ENCODE assay signal across 8 mouse cellular contexts in the genomic region with DNA sequence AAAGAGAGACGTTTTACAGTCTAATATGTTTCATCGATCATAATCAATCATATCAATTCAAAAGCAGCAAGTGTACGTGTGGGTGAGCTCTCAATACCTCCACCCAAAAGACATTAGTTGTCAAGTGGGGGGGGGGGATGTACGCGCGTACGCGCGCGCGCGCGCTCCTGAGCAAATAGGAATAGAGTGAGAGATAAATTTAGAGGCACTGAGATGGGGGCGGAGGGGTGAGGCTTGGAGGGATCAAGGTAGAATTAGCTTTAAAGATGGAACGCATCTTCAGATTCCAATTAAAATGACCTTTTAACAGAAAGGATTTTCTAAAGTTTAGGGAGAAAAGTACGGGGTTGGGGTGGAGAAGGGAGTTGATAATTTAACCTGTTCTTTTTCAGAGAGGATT. TPM values are rescaled to one million over a fixed set of nuclear protein-coding genes. Genes with fewer than 3 reads are reported as not detected.
A peak's percentile ranks its signal among the peaks of the same experiment; 100 is the strongest.
DNase-seq lines count a peak whose midpoint lies in the region; ATAC-seq and TF ChIP-seq lines count a peak whose summit lies in the region.

No protein-coding gene starts in this region.

- DNase-seq in gastrocnemius, adult 2 months = no peak
- DNase-seq in gastrocnemius, postnatal 36 days = no peak
- DNase-seq in ES-E14 (ENCODE audit: low read depth, low spot score) = no peak
- DNase-seq in midbrain, embryonic 11.5 days (ENCODE audit: low spot score, missing footprints) = peak; percentile 86
- no peak for DNase-seq in spleen, postnatal 36 days (ENCODE audit: low spot score in 2 of 2)
- DNase-seq in adrenal gland, adult 2 months = no peak
- DNase-seq in urinary bladder, adult 18-20 months (ENCODE audit: low spot score in 2 of 2) = no peak

- peak overlapping the region; percentile 71 for H3K4me3 ChIP-seq in gastrocnemius, adult 2 months
- peak overlapping the region; percentile 63 to 69; a peak in 3 of 4 replicates for H3K4me3 ChIP-seq in ES-E14 (ENCODE audit: insufficient read depth in 1 of 2, low read depth in 1 of 2, low read length in 2 of 2, poor library complexity in 1 of 2, severe bottlenecking in 1 of 2)
- H3K4me3 ChIP-seq in forebrain, embryonic 16.5 days (replicated peaks; ENCODE audit: low read length) = peak overlapping the region; percentile 57
- H3K4me3 ChIP-seq in midbrain, embryonic 11.5 days (ENCODE audit: low read depth, low read length) = peak overlapping the region; percentile 50

- H3K4me2 ChIP-seq in forebrain, embryonic 16.5 days (ENCODE audit: low read length) = peak overlapping the region; percentile 96
- H3K4me2 ChIP-seq in midbrain, embryonic 11.5 days = peak overlapping the region; percentile 85

- no peaks in the 10 kb centered on the region for H3K36me3 ChIP-seq in ES-E14 (ENCODE audit: control insufficient read depth, insufficient read depth, low read length, poor library complexity, severe bottlenecking)
- no peaks in the 10 kb centered on the region for H3K36me3 ChIP-seq in forebrain, embryonic 16.5 days (ENCODE audit: control insufficient read depth, insufficient read depth)
- no peaks in the 10 kb centered on the region for H3K36me3 ChIP-seq in midbrain, embryonic 11.5 days (ENCODE audit: control insufficient read depth, insufficient read depth, low read length)

- TF ChIP-seq CTCF in gastrocnemius, adult 2 months (IDR thresholded peaks at IDR 0.05) = no peak

- no peak for ATAC-seq in forebrain, embryonic 16.5 days
- no peak for ATAC-seq in midbrain, embryonic 11.5 days (ENCODE audit: low FRiP score)

- intact Hi-C loops in gastrocnemius, adult 2 months (cut with DNase I) = no loop called here
- intact Hi-C loops in gastrocnemius, postnatal 36 days (cut with DNase I) = no loop called here

- no peaks in the 10 kb centered on the region; a peak in 2 of 4 replicates for H3K4me1 ChIP-seq in ES-E14 (ENCODE audit: control insufficient read depth in 2 of 2, insufficient read depth in 2 of 2, low read length in 2 of 2, poor library complexity in 1 of 2)
- peaks cover 48% of the 10 kb centered on the region for H3K4me1 ChIP-seq in forebrain, embryonic 16.5 days (replicated peaks; ENCODE audit: control insufficient read depth, insufficient read depth, low read length)
- H3K4me1 ChIP-seq in midbrain, embryonic 11.5 days (ENCODE audit: control insufficient read depth, insufficient read depth, low read length) = peaks cover 28% of the 10 kb centered on the region

- no peaks in the 10 kb centered on the region for H3K27me3 ChIP-seq in forebrain, embryonic 16.5 days (replicated peaks; ENCODE audit: control insufficient read depth, insufficient read depth, low read length)
- peaks cover 20% of the 10 kb centered on the region for H3K27me3 ChIP-seq in midbrain, embryonic 11.5 days (ENCODE audit: control insufficient read depth, insufficient read depth, low read length)

- under 1% methylated on average over 16 of the region's 16 CpGs for WGBS in forebrain, embryonic 16.5 days
- WGBS in midbrain, embryonic 11.5 days = under 1% methylated on average over 16 of the region's 16 CpGs

- H3K27ac ChIP-seq in gastrocnemius, adult 2 months = peak overlapping the region; percentile 89
- H3K27ac ChIP-seq in ES-E14 (ENCODE audit: insufficient read depth, low read depth, low read length, poor library complexity, severe bottlenecking) = no peak overlapping the region
- H3K27ac ChIP-seq in forebrain, embryonic 16.5 days (ENCODE audit: low read length) = peak overlapping the region; percentile 56
- H3K27ac ChIP-seq in midbrain, embryonic 11.5 days (ENCODE audit: low read depth, low read length) = no peak overlapping the region

- in situ Hi-C loops in ES-E14 (cut with MboI; ENCODE audit: low sequenced_read_pairs in 2 of 2, unreplicated experiment in 2 of 2) = loop anchor here in 1 of 2 experiments (10.0 kb wide), 1 partner anchor 952 kb away; no protein-coding TSS in a partner anchor

- H3K9ac ChIP-seq in ES-E14 (ENCODE audit: insufficient read depth, low read depth, low read length, poor library complexity, severe bottlenecking) = no peak overlapping the region
- peak overlapping the region; percentile 60; the same call in 1 of the 2 replicates for H3K9ac ChIP-seq in forebrain, embryonic 16.5 days (replicated peaks; ENCODE audit: low read depth, low read length)
- H3K9ac ChIP-seq in midbrain, embryonic 11.5 days (ENCODE audit: low read length) = peak overlapping the region; percentile 72; the same call in 1 of the 2 replicates

- H3K9me3 ChIP-seq in ES-E14 (ENCODE audit: control insufficient read depth, insufficient read depth, low read depth, low read length) = no peaks in the 10 kb centered on the region
- no peaks in the 10 kb centered on the region for H3K9me3 ChIP-seq in forebrain, embryonic 16.5 days (ENCODE audit: control insufficient read depth, low read length)
- H3K9me3 ChIP-seq in midbrain, embryonic 11.5 days (ENCODE audit: control insufficient read depth, low read length) = no peaks in the 10 kb centered on the region

TF ChIP-seq in ES-E14, 5 proteins besides CTCF, POLR2A, EP300 and RAD21:
- no peak for TF ChIP-seq MAFK (IDR thresholded peaks at IDR 0.05; ENCODE audit: insufficient read depth, low read depth, low read length)
- TF ChIP-seq ZC3H11A (IDR thresholded peaks at IDR 0.05; ENCODE audit: borderline replicate concordance, low read depth, low read length) = no peak
- TF ChIP-seq HCFC1 (IDR thresholded peaks at IDR 0.05; ENCODE audit: borderline replicate concordance, insufficient read depth, low read length) = no peak
- no peak for TF ChIP-seq CHD2 (IDR thresholded peaks at IDR 0.05; ENCODE audit: low read depth, low read length)
- TF ChIP-seq ZNF384 (IDR thresholded peaks at IDR 0.05; ENCODE audit: low read depth, low read length) = no peak

RNA-seq across cellular contexts. Expression of gene Igfbp5, which starts 1.6 kb away (rescaled TPM):
- 100 to 1,000 TPM; 248 to 267 TPM for total RNA-seq in gastrocnemius, adult 2 months (2021)
- total RNA-seq in gastrocnemius, postnatal 36 days (2021) = 100 to 1,000 TPM; 159 to 169 TPM
- 1.3 and 2.1 TPM in 2 replicates for total RNA-seq in ES-E14 (2012; rRNA removed)
- 26.8 and 31.0 TPM in 2 replicates for polyA plus RNA-seq in forebrain, embryonic 16.5 days (2015; fragmentation: Nextera tagmentation; extraction: Ambion mirVana)
- polyA plus RNA-seq in midbrain, embryonic 11.5 days (2014; fragmentation: Nextera tagmentation; extraction: Ambion mirVana) = 23.2 and 24.6 TPM in 2 replicates
- total RNA-seq in adrenal gland, adult 2 months (2021) = 100 to 1,000 TPM in 1 of 2 experiments, 10 to 100 TPM in 1; 87.4 to 179 TPM
- 31.2 and 32.3 TPM in 2 replicates for polyA plus RNA-seq in adrenal gland, adult 2 months (2012; rRNA removed)

RNA-seq across cellular contexts. Expression of gene Igfbp2, which starts 48.8 kb away (rescaled TPM):
- not detected for total RNA-seq in gastrocnemius, adult 2 months (2021)
- total RNA-seq in gastrocnemius, postnatal 36 days (2021) = under 1 TPM; 0.38 to 0.64 TPM
- 1,066 and 2,076 TPM in 2 replicates for total RNA-seq in ES-E14 (2012; rRNA removed)
- 279 and 331 TPM in 2 replicates for polyA plus RNA-seq in forebrain, embryonic 16.5 days (2015; fragmentation: Nextera tagmentation; extraction: Ambion mirVana)
- polyA plus RNA-seq in midbrain, embryonic 11.5 days (2014; fragmentation: Nextera tagmentation; extraction: Ambion mirVana) = 468 and 548 TPM in 2 replicates
- total RNA-seq in adrenal gland, adult 2 months (2021) = 1 to 10 TPM; 2.0 to 4.1 TPM
- polyA plus RNA-seq in adrenal gland, adult 2 months (2012; rRNA removed) = 12.6 and 13.0 TPM in 2 replicates

Comparison
In these comparisons a context has a peak if more than half of its experiments do, and no peak if none do; other contexts are left out.
1. H3K27ac ChIP-seq: peak in gastrocnemius, adult 2 months (single experiment) and forebrain, embryonic 16.5 days (single experiment); none in ES-E14 (single experiment) and midbrain, embryonic 11.5 days (single experiment).
2. RNA of gene Igfbp5, which starts 1.6 kb away (total RNA-seq): 248 to 267 TPM in gastrocnemius, adult 2 months, 87.4 to 179 TPM in adrenal gland, adult 2 months and 159 to 169 TPM in gastrocnemius, postnatal 36 days; 1.3 to 2.1 TPM in ES-E14; every median in the first group is over 10 times any median in the second.
3. RNA of gene Igfbp2, which starts 48.8 kb away (total RNA-seq): 1,066 to 2,076 TPM in ES-E14; 2.0 to 4.1 TPM in adrenal gland, adult 2 months, 0.38 to 0.64 TPM in gastrocnemius, postnatal 36 days and not detected in gastrocnemius, adult 2 months; every median in the first group is over 100 times any median in the second.
4. Peak in every context shown above with its lines, with median percentiles within 50 percentile points of each other: H3K4me3 ChIP-seq.